Mouse (Mus musculus) layer of hippocampus, adult 11-12 months (tissue): ENCODE measurements at regions not wholly inside any gene's neighbourhood (a gene's known extent, or its start where the extent isn't known, plus 50 kb on each side); places are given as distances from the start of the nearest gene placed in this dataset.

ENCODE experiments used
- DNase-seq: peaks from one replicate; pipeline ENCODE4 v3.0.0; 2022; ENCODE audit warnings: low spot score

GRCm38 (mm10) chr10:71485063-71485762 lies 137.7 kb downstream of the Ipmk start:
- peak; percentile 24 for DNase-seq

- DNase-seq: no peak
These were observed 142.2 kb downstream of the Ipmk start for GRCm38 (mm10) chr10:71489791-71490190.

GRCm38 (mm10) chr10:71502096-71502495 lies 154.5 kb downstream of the Ipmk start:
- no peak for DNase-seq

- no peak for DNase-seq
These were observed 156.7 kb downstream of the Ipmk start for GRCm38 (mm10) chr10:71504219-71504618.

- DNase-seq: no peak
These were observed 177.7 kb downstream of the Ipmk start for GRCm38 (mm10) chr10:71525290-71525689.

GRCm38 (mm10) chr10:71533759-71534158 lies 186.2 kb downstream of the Ipmk start:
- DNase-seq: no peak

- no peak for DNase-seq
These were observed 197.9 kb downstream of the Ipmk start for GRCm38 (mm10) chr10:71545489-71545888.

GRCm38 (mm10) chr10:71546507-71546906 lies 198.9 kb downstream of the Ipmk start:
- no peak for DNase-seq

GRCm38 (mm10) chr10:71583716-71584115 lies 236.2 kb downstream of the Ipmk start:
- no peak for DNase-seq

GRCm38 (mm10) chr10:71598515-71598914 lies 251.0 kb downstream of the Ipmk start:
- no peak for DNase-seq

- no peak for DNase-seq
These were observed 266.2 kb downstream of the Ipmk start for GRCm38 (mm10) chr10:71613736-71614135.

- DNase-seq: no peak
These were observed 269.6 kb downstream of the Ipmk start for GRCm38 (mm10) chr10:71617156-71617555.

- no peak for DNase-seq
These were observed 298.5 kb downstream of the Ipmk start for GRCm38 (mm10) chr10:71646071-71646470.

GRCm38 (mm10) chr10:71657525-71657924 lies 310.0 kb downstream of the Ipmk start:
- no peak for DNase-seq

- no peak for DNase-seq
These were observed 316.0 kb downstream of the Ipmk start for GRCm38 (mm10) chr10:71663545-71663944.

GRCm38 (mm10) chr10:71667160-71667571 lies 319.6 kb downstream of the Ipmk start:
- DNase-seq: peak; percentile 87

- DNase-seq: no peak
These were observed 331.7 kb downstream of the Ipmk start for GRCm38 (mm10) chr10:71679240-71679639.

GRCm38 (mm10) chr10:71713456-71713855 lies 365.9 kb downstream of the Ipmk start:
- peak; percentile 21 for DNase-seq

GRCm38 (mm10) chr10:71727746-71728145 lies 380.2 kb downstream of the Ipmk start:
- DNase-seq: no peak

GRCm38 (mm10) chr10:71733821-71734220 lies 386.3 kb downstream of the Ipmk start:
- DNase-seq: no peak

- DNase-seq: no peak
These were observed 386.9 kb downstream of the Ipmk start for GRCm38 (mm10) chr10:71734481-71734880.

- DNase-seq: no peak
These were observed 390.7 kb downstream of the Ipmk start for GRCm38 (mm10) chr10:71738280-71738679.

- no peak for DNase-seq
These were observed 401.3 kb downstream of the Ipmk start for GRCm38 (mm10) chr10:71748557-71749493.
